Mouse (Mus musculus): ENCODE data around the gene Fto. TPM values are rescaled to one million over a fixed set of nuclear protein-coding genes. Genes with fewer than 3 reads are reported as not detected.

The Fto gene
- total RNA-seq, 1 experiment, result 16.8 TPM

- no peak for DNase-seq (ENCODE audit: low read depth, low spot score)
- Histone ChIP-seq H3K9me3 (ENCODE audit: control insufficient read depth, insufficient read depth, low read depth, low read length) (no peaks in the 10 kb centered on the region), H3K4me3 (ENCODE audit: insufficient read depth in 1 of 2, low read depth in 1 of 2, low read length in 2 of 2, poor library complexity in 1 of 2, severe bottlenecking in 1 of 2) (no peak overlapping the region), H3K9ac (ENCODE audit: insufficient read depth, low read depth, low read length, poor library complexity, severe bottlenecking) (no peak overlapping the region), H3K4me1 (ENCODE audit: control insufficient read depth in 2 of 2, insufficient read depth in 2 of 2, low read length in 2 of 2, poor library complexity in 1 of 2) (0 out of 4 replicates have a peak, but pooled peaks cover 0 to 2% of the 10 kb centered on the region in 2 experiments), H3K27ac (ENCODE audit: insufficient read depth, low read depth, low read length, poor library complexity, severe bottlenecking) (no peak overlapping the region), H3K36me3 (ENCODE audit: control insufficient read depth, insufficient read depth, low read length, poor library complexity, severe bottlenecking) (no peaks in the 10 kb centered on the region)
- no peak for TF ChIP-seq HCFC1 (IDR thresholded peaks at IDR 0.05; ENCODE audit: borderline replicate concordance, insufficient read depth, low read length)
- no peak for TF ChIP-seq MAFK (IDR thresholded peaks at IDR 0.05; ENCODE audit: insufficient read depth, low read depth, low read length)
- TF ChIP-seq ZC3H11A (IDR thresholded peaks at IDR 0.05; ENCODE audit: borderline replicate concordance, low read depth, low read length), result no peak
- TF ChIP-seq ZNF384 (IDR thresholded peaks at IDR 0.05; ENCODE audit: low read depth, low read length), result no peak
- no peak for TF ChIP-seq CHD2 (IDR thresholded peaks at IDR 0.05; ENCODE audit: low read depth, low read length)
- in situ Hi-C loops (cut with MboI; ENCODE audit: low sequenced_read_pairs in 2 of 2, unreplicated experiment in 2 of 2), result loop anchor here in 1 of 2 experiments (25.0 kb wide), 1 partner anchor 817 kb away; the partner anchor contains the start of gene Irx5
These were observed 232.2 kb downstream of the Fto start for GRCm38 (mm10) chr8:91545561-91545960.

- no peak for TF ChIP-seq MAFK (IDR thresholded peaks at IDR 0.05; ENCODE audit: insufficient read depth, low read depth, low read length)
- H3K36me3 ChIP-seq (ENCODE audit: control insufficient read depth, insufficient read depth, low read length, poor library complexity, severe bottlenecking), result no peaks in the 10 kb centered on the region
- 0 out of 4 replicates have a peak, but pooled peaks cover 0 to 2% of the 10 kb centered on the region in 2 experiments for H3K4me1 ChIP-seq (ENCODE audit: control insufficient read depth in 2 of 2, insufficient read depth in 2 of 2, low read length in 2 of 2, poor library complexity in 1 of 2)
- H3K9ac ChIP-seq (ENCODE audit: insufficient read depth, low read depth, low read length, poor library complexity, severe bottlenecking), result no peak overlapping the region
- H3K9me3 ChIP-seq (ENCODE audit: control insufficient read depth, insufficient read depth, low read depth, low read length), result no peaks in the 10 kb centered on the region
- DNase-seq (ENCODE audit: low read depth, low spot score), result no peak
- no peak overlapping the region for H3K4me3 ChIP-seq (ENCODE audit: insufficient read depth in 1 of 2, low read depth in 1 of 2, low read length in 2 of 2, poor library complexity in 1 of 2, severe bottlenecking in 1 of 2)
- in situ Hi-C loops (cut with MboI; ENCODE audit: low sequenced_read_pairs in 2 of 2, unreplicated experiment in 2 of 2), result loop anchor here in 1 of 2 experiments (25.0 kb wide), 1 partner anchor 816 kb away; the partner anchor contains the start of gene Irx5
- H3K27ac ChIP-seq (ENCODE audit: insufficient read depth, low read depth, low read length, poor library complexity, severe bottlenecking), result no peak overlapping the region
These were observed 233.3 kb downstream of the Fto start for GRCm38 (mm10) chr8:91546599-91546998.

- in situ Hi-C loops (cut with MboI; ENCODE audit: low sequenced_read_pairs in 2 of 2, unreplicated experiment in 2 of 2), result no loop called here
- no peak overlapping the region for H3K27ac ChIP-seq (ENCODE audit: insufficient read depth, low read depth, low read length, poor library complexity, severe bottlenecking)
- TF ChIP-seq MAFK (IDR thresholded peaks at IDR 0.05; ENCODE audit: insufficient read depth, low read depth, low read length), result no peak
- no peak for TF ChIP-seq CHD2 (IDR thresholded peaks at IDR 0.05; ENCODE audit: low read depth, low read length)
- no peak for TF ChIP-seq ZC3H11A (IDR thresholded peaks at IDR 0.05; ENCODE audit: borderline replicate concordance, low read depth, low read length)
- TF ChIP-seq HCFC1 (IDR thresholded peaks at IDR 0.05; ENCODE audit: borderline replicate concordance, insufficient read depth, low read length), result no peak
- H3K9me3 ChIP-seq (ENCODE audit: control insufficient read depth, insufficient read depth, low read depth, low read length), result no peaks in the 10 kb centered on the region
- no peak overlapping the region for H3K4me3 ChIP-seq (ENCODE audit: insufficient read depth in 1 of 2, low read depth in 1 of 2, low read length in 2 of 2, poor library complexity in 1 of 2, severe bottlenecking in 1 of 2)
- no peak overlapping the region for H3K9ac ChIP-seq (ENCODE audit: insufficient read depth, low read depth, low read length, poor library complexity, severe bottlenecking)
- 0 out of 4 replicates have a peak, but pooled peaks cover 0 to 2% of the 10 kb centered on the region in 2 experiments for H3K4me1 ChIP-seq (ENCODE audit: control insufficient read depth in 2 of 2, insufficient read depth in 2 of 2, low read length in 2 of 2, poor library complexity in 1 of 2)
- DNase-seq (ENCODE audit: low read depth, low spot score), result no peak
- no peaks in the 10 kb centered on the region; the same call in 1 of the 2 replicates for H3K36me3 ChIP-seq (ENCODE audit: control insufficient read depth, insufficient read depth, low read length, poor library complexity, severe bottlenecking)
These were observed 236.8 kb downstream of the Fto start for GRCm38 (mm10) chr8:91550131-91550530.

- TF ChIP-seq CHD2 (IDR thresholded peaks at IDR 0.05; ENCODE audit: low read depth, low read length), result no peak
- TF ChIP-seq ZNF384 (IDR thresholded peaks at IDR 0.05; ENCODE audit: low read depth, low read length), result no peak
- no peak for TF ChIP-seq HCFC1 (IDR thresholded peaks at IDR 0.05; ENCODE audit: borderline replicate concordance, insufficient read depth, low read length)
- TF ChIP-seq ZC3H11A (IDR thresholded peaks at IDR 0.05; ENCODE audit: borderline replicate concordance, low read depth, low read length), result no peak
- TF ChIP-seq MAFK (IDR thresholded peaks at IDR 0.05; ENCODE audit: insufficient read depth, low read depth, low read length), result no peak
- no peaks in the 10 kb centered on the region; the same call in 1 of the 2 replicates for H3K36me3 ChIP-seq (ENCODE audit: control insufficient read depth, insufficient read depth, low read length, poor library complexity, severe bottlenecking)
- no peak overlapping the region for H3K27ac ChIP-seq (ENCODE audit: insufficient read depth, low read depth, low read length, poor library complexity, severe bottlenecking)
- no peak overlapping the region for H3K4me3 ChIP-seq (ENCODE audit: insufficient read depth in 1 of 2, low read depth in 1 of 2, low read length in 2 of 2, poor library complexity in 1 of 2, severe bottlenecking in 1 of 2)
- DNase-seq (ENCODE audit: low read depth, low spot score), result no peak
- no peak overlapping the region for H3K9ac ChIP-seq (ENCODE audit: insufficient read depth, low read depth, low read length, poor library complexity, severe bottlenecking)
- H3K9me3 ChIP-seq (ENCODE audit: control insufficient read depth, insufficient read depth, low read depth, low read length), result no peaks in the 10 kb centered on the region
- H3K4me1 ChIP-seq (ENCODE audit: control insufficient read depth in 2 of 2, insufficient read depth in 2 of 2, low read length in 2 of 2, poor library complexity in 1 of 2), result 0 out of 4 replicates have a peak, but pooled peaks cover 0 to 2% of the 10 kb centered on the region in 2 experiments
- in situ Hi-C loops (cut with MboI; ENCODE audit: low sequenced_read_pairs in 2 of 2, unreplicated experiment in 2 of 2), result no loop called here
These were observed 237.9 kb downstream of the Fto start for GRCm38 (mm10) chr8:91551166-91551765.
